Comparison of ENCODE assay signal across 18 mouse cellular contexts in the genomic region with DNA sequence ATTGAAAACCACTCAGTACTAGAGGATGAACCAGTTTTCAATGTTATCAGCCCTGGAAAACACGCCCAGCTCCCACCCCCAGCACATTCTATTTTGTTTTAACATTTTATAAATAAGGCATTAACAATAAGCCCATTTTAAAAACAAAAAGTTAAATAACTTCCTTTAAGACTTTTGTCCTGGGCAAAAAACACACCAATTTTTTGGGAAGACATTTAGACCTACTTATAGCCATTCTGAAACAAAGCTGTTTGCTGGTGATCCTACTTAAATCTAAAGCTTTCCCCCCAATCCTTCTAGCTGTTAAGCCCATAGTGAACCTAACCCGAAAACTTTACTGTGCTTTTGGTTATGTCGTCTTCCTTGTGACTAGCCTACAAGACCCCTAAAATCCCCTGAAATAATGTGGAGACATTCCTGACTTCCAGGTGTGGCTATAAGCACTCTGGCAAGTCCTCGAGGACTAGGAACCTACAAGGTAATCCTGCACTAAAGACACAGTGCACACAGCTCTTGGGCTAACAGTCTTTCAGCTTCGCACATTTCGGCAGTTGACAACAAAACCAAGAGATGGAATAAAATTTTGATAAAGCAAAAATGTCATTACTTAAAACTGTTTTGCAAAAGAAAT. TPM values are rescaled to one million over a fixed set of nuclear protein-coding genes. Genes with fewer than 3 reads are reported as not detected.
A peak's percentile ranks its signal among the peaks of the same experiment; 100 is the strongest.
DNase-seq lines count a peak whose midpoint lies in the region; ATAC-seq and TF ChIP-seq lines count a peak whose summit lies in the region.
"Had no signal": no experiment of that assay in that cellular context is flagged by ENCODE, and none has a peak within 500 bp of the region (broad histone marks: within the 10 kb centered on the region; RNA-seq: fewer than 3 reads in every experiment).

No protein-coding gene starts in this region.

- peak overlapping the region; percentile 98 for H3K27ac ChIP-seq in heart, embryonic 13.5 days (replicated peaks)
- peak overlapping the region; percentile 46; the same call in 1 of the 2 replicates for H3K27ac ChIP-seq in intestine, postnatal 0 days (ENCODE audit: low read depth, low read length)

- DNase-seq in CD4-positive, CD25-positive, alpha-beta regulatory T cell, adult 2 months (ENCODE audit: low read depth, low spot score), result peak; percentile 49
- DNase-seq in heart, postnatal 25 days (ENCODE audit: low spot score), result no peak
- DNase-seq in 3T3-L1 (ENCODE audit: low read depth, low spot score), result peak; percentile 29
- no peak for DNase-seq in left cerebral cortex, postnatal 36 days (ENCODE audit: low spot score in 2 of 2)
- no peak for DNase-seq in layer of hippocampus, postnatal 10 days (ENCODE audit: low spot score in 2 of 2)
- DNase-seq: adrenal gland, postnatal 25 days; cerebellum, postnatal 14 days; forebrain, postnatal 0 days; heart, postnatal 36 days; kidney, adult 18-20 months; lung, postnatal 36 days had no signal

- ATAC-seq in CD4-positive, CD25-positive, alpha-beta regulatory T cell, adult 4 months, result no peak
- no peak for ATAC-seq in heart, embryonic 13.5 days (ENCODE audit: extremely low read depth, insufficient number of reproducible peaks, low FRiP score, low TSS enrichment)
- no peak for ATAC-seq in intestine, postnatal 0 days

- H3K9me3 ChIP-seq in heart, embryonic 13.5 days, result no peaks in the 10 kb centered on the region
- no peaks in the 10 kb centered on the region for H3K9me3 ChIP-seq in intestine, postnatal 0 days (ENCODE audit: control insufficient read depth)
- H3K9me3 ChIP-seq: embryonic facial prominence, embryonic 12.5 days; G1E; neural tube, embryonic 13.5 days had no signal

- peak overlapping the region; percentile 90 for H3K4me3 ChIP-seq in heart, embryonic 13.5 days
- H3K4me3 ChIP-seq in intestine, postnatal 0 days (ENCODE audit: low read depth, low read length), result no peak overlapping the region
- H3K4me3 ChIP-seq: layer of hippocampus, adult 2 months; neural tube, embryonic 13.5 days had no signal

- H3K36me3 ChIP-seq in heart, embryonic 13.5 days, result peaks cover 71% of the 10 kb centered on the region
- H3K36me3 ChIP-seq in intestine, postnatal 0 days (ENCODE audit: control insufficient read depth, insufficient read depth), result peaks cover 48% of the 10 kb centered on the region

- peaks cover 48% of the 10 kb centered on the region for H3K4me1 ChIP-seq in heart, embryonic 13.5 days
- H3K4me1 ChIP-seq in intestine, postnatal 0 days (replicated peaks; ENCODE audit: control insufficient read depth, insufficient read depth, low read length), result no peaks in the 10 kb centered on the region

- WGBS in heart, embryonic 13.5 days, result 74% methylated on average over 6 of the region's 6 CpGs
- 71% methylated on average over 6 of the region's 6 CpGs for WGBS in intestine, postnatal 0 days

- peak overlapping the region; percentile 89 for H3K4me2 ChIP-seq in heart, embryonic 13.5 days
- H3K4me2 ChIP-seq in intestine, postnatal 0 days (replicated peaks; ENCODE audit: low read depth), result no peak overlapping the region
- H3K4me2 ChIP-seq: embryonic facial prominence, embryonic 12.5 days had no signal

- no peaks in the 10 kb centered on the region for H3K27me3 ChIP-seq in heart, embryonic 13.5 days (replicated peaks)
- no peaks in the 10 kb centered on the region for H3K27me3 ChIP-seq in intestine, postnatal 0 days (replicated peaks; ENCODE audit: control insufficient read depth, insufficient read depth, low read length)
- H3K27me3 ChIP-seq: embryonic facial prominence, embryonic 12.5 days; neural tube, embryonic 13.5 days had no signal

- no peak for TF ChIP-seq CTCF in intestine, postnatal 0 days (IDR thresholded peaks at IDR 0.05; ENCODE audit: low read depth)

- no peak overlapping the region; the same call in 1 of the 2 replicates for H3K9ac ChIP-seq in heart, embryonic 13.5 days
- no peak overlapping the region for H3K9ac ChIP-seq in intestine, postnatal 0 days (ENCODE audit: low read depth, low read length)
- H3K9ac ChIP-seq: neural tube, embryonic 13.5 days had no signal

- intact Hi-C loops in heart, postnatal 25 days (cut with DNase I), result no loop called here
- intact Hi-C loops in left cerebral cortex, postnatal 36 days (cut with DNase I), result no loop called here

RNA-seq across cellular contexts. Expression of a gene that starts 1.4 kb away (rescaled TPM):
- polyA plus RNA-seq in CD4-positive, CD25-positive, alpha-beta regulatory T cell, adult 4 months (2017; shearing (Covaris generic)), result 10 to 100 TPM; 15.0 to 15.3 TPM
- polyA plus RNA-seq in heart, embryonic 13.5 days (2015; fragmentation: Nextera tagmentation; extraction: Ambion mirVana), result 6.1 and 6.5 TPM in 2 replicates
- 1 to 10 TPM; 4.2 to 4.9 TPM for total RNA-seq in heart, postnatal 25 days (2021)
- polyA plus RNA-seq in intestine, postnatal 0 days (2015; fragmentation: Nextera tagmentation; extraction: Ambion mirVana), result 12.9 and 13.3 TPM in 2 replicates
- 1 to 10 TPM; 3.0 to 3.2 TPM for total RNA-seq in left cerebral cortex, postnatal 36 days (2021)
- 1 to 10 TPM; 3.9 to 5.6 TPM for total RNA-seq in layer of hippocampus, postnatal 10 days (2021)

RNA-seq across cellular contexts. Expression of a gene that starts 8.3 kb away (rescaled TPM):
- polyA plus RNA-seq in CD4-positive, CD25-positive, alpha-beta regulatory T cell, adult 4 months (2017; shearing (Covaris generic)), result 100 to 1,000 TPM; 471 to 562 TPM
- polyA plus RNA-seq in heart, embryonic 13.5 days (2015; fragmentation: Nextera tagmentation; extraction: Ambion mirVana), result 192 and 199 TPM in 2 replicates
- 100 to 1,000 TPM; 310 to 351 TPM for total RNA-seq in heart, postnatal 25 days (2021)
- polyA plus RNA-seq in intestine, postnatal 0 days (2015; fragmentation: Nextera tagmentation; extraction: Ambion mirVana), result 163 and 183 TPM in 2 replicates
- 100 to 1,000 TPM; 574 to 675 TPM for total RNA-seq in left cerebral cortex, postnatal 36 days (2021)
- 100 to 1,000 TPM; 692 to 786 TPM for total RNA-seq in layer of hippocampus, postnatal 10 days (2021)

RNA-seq across cellular contexts. Expression of a gene that starts 8.3 kb away (rescaled TPM):
- polyA plus RNA-seq in CD4-positive, CD25-positive, alpha-beta regulatory T cell, adult 4 months (2017; shearing (Covaris generic)), result 10 to 100 TPM; 36.7 to 48.9 TPM
- 11.5 and 13.7 TPM in 2 replicates for polyA plus RNA-seq in heart, embryonic 13.5 days (2015; fragmentation: Nextera tagmentation; extraction: Ambion mirVana)
- 1 to 10 TPM; 5.9 to 7.3 TPM for total RNA-seq in heart, postnatal 25 days (2021)
- 5.3 and 5.5 TPM in 2 replicates for polyA plus RNA-seq in intestine, postnatal 0 days (2015; fragmentation: Nextera tagmentation; extraction: Ambion mirVana)
- total RNA-seq in left cerebral cortex, postnatal 36 days (2021), result 10 to 100 TPM in 1 of 2 experiments, 1 to 10 TPM in 1; 8.2 to 15.8 TPM
- 10 to 100 TPM; 11.3 to 12.9 TPM for total RNA-seq in layer of hippocampus, postnatal 10 days (2021)

RNA-seq across cellular contexts. Expression of a gene that starts 29.7 kb away (rescaled TPM):
- polyA plus RNA-seq in CD4-positive, CD25-positive, alpha-beta regulatory T cell, adult 4 months (2017; shearing (Covaris generic)), result 10 to 100 TPM in 1 of 2 experiments, 1 to 10 TPM in 1; 9.7 to 14.3 TPM
- 1.5 and 1.9 TPM in 2 replicates for polyA plus RNA-seq in heart, embryonic 13.5 days (2015; fragmentation: Nextera tagmentation; extraction: Ambion mirVana)
- 1 to 10 TPM; 1.1 to 1.6 TPM for total RNA-seq in heart, postnatal 25 days (2021)
- 1.3 and 1.9 TPM in 2 replicates for polyA plus RNA-seq in intestine, postnatal 0 days (2015; fragmentation: Nextera tagmentation; extraction: Ambion mirVana)
- under 1 TPM in 1 of 2 experiments, not detected in 1; 0.25 TPM for total RNA-seq in left cerebral cortex, postnatal 36 days (2021)
- total RNA-seq in layer of hippocampus, postnatal 10 days (2021), result 1 to 10 TPM in 1 of 2 experiments, under 1 TPM in 1; 0.62 to 1.3 TPM
- total RNA-seq: forebrain, postnatal 0 days; layer of hippocampus, adult 2 months had no signal

RNA-seq across cellular contexts. Expression of a gene that starts 30.3 kb away (rescaled TPM):
- polyA plus RNA-seq in CD4-positive, CD25-positive, alpha-beta regulatory T cell, adult 4 months (2017; shearing (Covaris generic)), result 100 to 1,000 TPM; 116 to 166 TPM
- 60.7 and 61.4 TPM in 2 replicates for polyA plus RNA-seq in heart, embryonic 13.5 days (2015; fragmentation: Nextera tagmentation; extraction: Ambion mirVana)
- total RNA-seq in heart, postnatal 25 days (2021), result 100 to 1,000 TPM; 127 to 139 TPM
- polyA plus RNA-seq in intestine, postnatal 0 days (2015; fragmentation: Nextera tagmentation; extraction: Ambion mirVana), result 25.9 and 26.1 TPM in 2 replicates
- total RNA-seq in left cerebral cortex, postnatal 36 days (2021), result 10 to 100 TPM; 16.9 to 18.8 TPM
- 10 to 100 TPM; 18.5 to 19.7 TPM for total RNA-seq in layer of hippocampus, postnatal 10 days (2021)
- polyA plus RNA-seq: G1E had no signal

Comparison
In these comparisons a context has a peak if more than half of its experiments do, and no peak if none do; other contexts are left out.
1. DNase-seq: peak in CD4-positive, CD25-positive, alpha-beta regulatory T cell, adult 2 months (single experiment) and 3T3-L1 (single experiment); none in heart, postnatal 25 days (single experiment), left cerebral cortex, postnatal 36 days (0 of 2) and layer of hippocampus, postnatal 10 days (0 of 2).